Mouse (Mus musculus) ES-Bruce4 (cell line): ENCODE results near the gene Pole2.

Experiments used
- CTCF ChIP-seq: IDR thresholded peaks from one replicate; pipeline ENCODE4 v1.8.1; 2011; ENCODE audit warnings: low read depth, low read length
- EP300 ChIP-seq: IDR thresholded peaks from 2 replicates; pipeline ENCODE4 v1.6.1; 2011; ENCODE audit warnings: low read depth, low read length; ENCODE audit not compliant: insufficient read depth

- TF ChIP-seq EP300 = no peak
- no peak for TF ChIP-seq CTCF
These were observed 37.5 kb downstream of the Pole2 start for GRCm38 (mm10) chr12:69190522-69190921.
